Mouse (Mus musculus) limb, embryonic 10.5 days (tissue): ENCODE results near the gene Smurf1. TPM values are rescaled to one million over a fixed set of nuclear protein-coding genes. Genes with fewer than 3 reads are reported as not detected.

ENCODE experiments used
- DNase-seq: peaks from one replicate; pipeline ENCODE4 v3.0.0-alpha.2; 2017; ENCODE audit warnings: low spot score
- H3K27ac ChIP-seq: fragments of 300-500 bp; sonication (generic); 2 replicates; pipeline ENCODE4 v1.5.1; 2016; ENCODE audit warnings: mild to moderate bottlenecking
- H3K27me3 ChIP-seq: fragments of 300-500 bp; sonication (generic); 2 replicates; pipeline ENCODE4 v1.6.1; 2016; ENCODE audit warnings: low read depth, mild to moderate bottlenecking; ENCODE audit not compliant: poor library complexity, severe bottlenecking
- H3K36me3 ChIP-seq: fragments of 300-500 bp; sonication (generic); 2 replicates; pipeline ENCODE4 v1.6.1; 2016; ENCODE audit warnings: mild to moderate bottlenecking, moderate library complexity
- H3K4me1 ChIP-seq: fragments of 300-500 bp; sonication (generic); 2 replicates; pipeline ENCODE4 v1.6.1; 2016
- H3K4me3 ChIP-seq: fragments of 300-500 bp; sonication (generic); 2 replicates; pipeline ENCODE4 v1.5.1; 2016; ENCODE audit warnings: mild to moderate bottlenecking, moderate library complexity
- H3K9me3 ChIP-seq: fragments of 300-500 bp; sonication (generic); replicated peaks from 2 replicates; pipeline ENCODE4 v1.6.1; 2016; ENCODE audit warnings: mild to moderate bottlenecking
- WGBS: fragments of 180-500 bp; shearing (Covaris S2); methylation state at CpG from one replicate; pipeline ENCODE4 v1.1.7; 2016; 5-methylcytosine and 5-hydroxymethylcytosine counted together
- polyA plus RNA-seq: library from polyadenylated mRNA; unstranded; fragments of >200 nt; fragmentation: Nextera tagmentation; extraction: Ambion mirVana; gene quantifications from 2 replicates; pipeline ENCODE4 v1.2.1, GENCODE M21; 2016

The Smurf1 gene
- polyA plus RNA-seq = 15.0 and 19.4 TPM in 2 replicates

GRCm38 (mm10) chr5:144965639-144966351 is at the start of gene Smurf1:
Smurf1 (minus strand) TSS chr5:144965847.
- Histone ChIP-seq H3K27ac (peak within 1 kb of the TSS; percentile 95), H3K36me3 (no peaks in the 10 kb centered on the region)
- WGBS = 5% methylated on average over 87 of the region's 89 CpGs

GRCm38 (mm10) chr5:145014278-145014677 is 48.6 kb upstream of the Smurf1 start:
- WGBS = 70% methylated on average over 1 of the region's 1 CpGs
- no peak overlapping the region for H3K4me3 ChIP-seq
- peaks cover 18% of the 10 kb centered on the region for H3K4me1 ChIP-seq
- no peak for DNase-seq
- H3K27ac ChIP-seq = no peak overlapping the region
- no peaks in the 10 kb centered on the region for H3K27me3 ChIP-seq
- no peaks in the 10 kb centered on the region for H3K36me3 ChIP-seq
- H3K9me3 ChIP-seq = no peaks in the 10 kb centered on the region

More at GRCm38 (mm10) chr5:144965639-144966351, at the start of gene Smurf1:
- DNase-seq = peak; percentile 96
- Histone ChIP-seq H3K9me3 (no peaks in the 10 kb centered on the region), H3K4me3 (peak within 1 kb of the TSS; percentile 91), H3K4me1 (peaks cover 35% of the 10 kb centered on the region), H3K27me3 (peaks cover 18% of the 10 kb centered on the region)

- Histone ChIP-seq H3K4me3 (no peak overlapping the region), H3K4me1 (peaks cover 8% of the 10 kb centered on the region), H3K9me3 (no peaks in the 10 kb centered on the region), H3K27me3 (no peaks in the 10 kb centered on the region), H3K27ac (no peak overlapping the region), H3K36me3 (no peaks in the 10 kb centered on the region)
- no peak for DNase-seq
- 91% methylated on average over 15 of the region's 15 CpGs for WGBS
Measured at GRCm38 (mm10) chr5:145008878-145009659, 43.4 kb upstream of the Smurf1 start.

- Histone ChIP-seq H3K9me3 (no peaks in the 10 kb centered on the region), H3K27me3 (no peaks in the 10 kb centered on the region), H3K27ac (no peak overlapping the region), H3K4me3 (no peak overlapping the region), H3K4me1 (peaks cover 4% of the 10 kb centered on the region), H3K36me3 (no peaks in the 10 kb centered on the region)
- WGBS = 87% methylated on average over 6 of the region's 6 CpGs
- DNase-seq = no peak
Measured at GRCm38 (mm10) chr5:145005596-145005995, 39.9 kb upstream of the Smurf1 start.

DNA sequence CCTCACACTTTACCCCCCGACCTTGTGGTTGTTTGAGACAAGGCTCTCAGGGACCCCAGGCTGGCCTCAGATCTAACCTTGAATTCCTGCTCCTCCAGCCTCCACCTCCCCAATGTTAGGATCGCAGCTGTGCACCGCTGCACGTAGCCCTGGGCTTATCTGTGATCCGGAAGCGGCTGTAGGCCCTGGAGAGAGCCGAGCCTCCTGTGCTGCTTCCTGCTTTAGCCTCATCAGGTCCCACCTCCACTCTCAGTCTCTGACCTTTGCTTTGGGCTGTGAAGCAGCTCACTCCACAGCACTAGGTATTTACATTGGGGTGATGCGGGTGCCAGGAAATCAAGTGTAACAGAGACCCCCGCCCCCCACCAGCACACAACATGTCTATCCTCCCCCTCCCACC is 38.8 kb upstream of the Smurf1 start:
- Histone ChIP-seq H3K36me3 (no peaks in the 10 kb centered on the region), H3K27ac (no peak overlapping the region), H3K4me1 (no peaks in the 10 kb centered on the region), H3K27me3 (no peaks in the 10 kb centered on the region), H3K9me3 (no peaks in the 10 kb centered on the region), H3K4me3 (no peak overlapping the region)
- 89% methylated on average over 9 of the region's 9 CpGs for WGBS
- DNase-seq = no peak

DNA sequence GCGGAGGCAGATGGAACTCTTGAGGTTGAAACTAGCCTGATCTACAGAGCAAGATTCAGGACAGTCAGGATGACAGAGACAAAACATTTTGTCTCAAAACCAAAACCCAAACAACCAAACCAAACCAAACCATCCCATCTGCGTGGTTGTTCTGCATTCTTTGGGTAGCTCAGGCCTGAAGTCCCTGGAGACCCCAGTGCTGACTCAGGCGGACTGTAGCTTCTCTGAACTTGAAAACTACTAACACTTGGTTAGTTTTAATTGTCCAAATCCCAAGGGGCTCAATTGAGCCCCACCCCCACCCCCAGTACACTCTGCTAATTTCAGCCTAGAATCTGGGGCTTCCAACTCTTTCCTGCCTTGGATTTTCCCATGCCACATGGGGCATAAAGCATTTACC is 37.7 kb upstream of the Smurf1 start:
- Histone ChIP-seq H3K4me3 (no peak overlapping the region), H3K4me1 (no peaks in the 10 kb centered on the region), H3K36me3 (no peaks in the 10 kb centered on the region), H3K9me3 (no peaks in the 10 kb centered on the region), H3K27me3 (no peaks in the 10 kb centered on the region), H3K27ac (no peak overlapping the region)
- WGBS = 83% methylated on average over 3 of the region's 3 CpGs
- DNase-seq = no peak

DNA sequence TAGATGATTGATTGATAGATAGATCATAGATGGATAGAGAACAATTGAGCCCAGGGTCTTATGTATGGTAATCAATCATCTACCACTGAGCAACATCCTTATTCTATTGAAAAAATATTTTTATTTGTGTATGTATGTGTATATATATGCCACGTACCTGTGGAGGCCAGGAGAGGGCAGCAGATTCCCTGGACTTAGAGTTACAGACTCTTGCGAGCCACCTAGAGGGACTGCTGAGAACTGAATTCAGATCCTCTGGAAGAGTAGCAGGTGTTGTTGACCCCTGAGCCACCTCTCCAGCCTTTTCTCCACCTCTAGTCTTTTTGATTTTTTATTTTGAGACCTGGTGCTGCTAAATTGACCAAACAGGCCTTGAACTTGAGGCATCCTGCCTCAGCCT is 32.8 kb upstream of the Smurf1 start:
- Histone ChIP-seq H3K36me3 (no peaks in the 10 kb centered on the region), H3K27ac (no peak overlapping the region), H3K9me3 (no peaks in the 10 kb centered on the region), H3K4me1 (no peaks in the 10 kb centered on the region), H3K4me3 (no peak overlapping the region), H3K27me3 (no peaks in the 10 kb centered on the region)
- no peak for DNase-seq
- 26% methylated on average over 2 of the region's 2 CpGs for WGBS

- Histone ChIP-seq H3K4me1 (peaks cover 11% of the 10 kb centered on the region), H3K4me3 (no peak overlapping the region), H3K9me3 (no peaks in the 10 kb centered on the region), H3K27ac (no peak overlapping the region), H3K36me3 (no peaks in the 10 kb centered on the region), H3K27me3 (no peaks in the 10 kb centered on the region)
- 82% methylated on average over 5 of the region's 5 CpGs for WGBS
- no peak for DNase-seq
Measured at GRCm38 (mm10) chr5:144990481-144990880, 24.8 kb upstream of the Smurf1 start.

DNA sequence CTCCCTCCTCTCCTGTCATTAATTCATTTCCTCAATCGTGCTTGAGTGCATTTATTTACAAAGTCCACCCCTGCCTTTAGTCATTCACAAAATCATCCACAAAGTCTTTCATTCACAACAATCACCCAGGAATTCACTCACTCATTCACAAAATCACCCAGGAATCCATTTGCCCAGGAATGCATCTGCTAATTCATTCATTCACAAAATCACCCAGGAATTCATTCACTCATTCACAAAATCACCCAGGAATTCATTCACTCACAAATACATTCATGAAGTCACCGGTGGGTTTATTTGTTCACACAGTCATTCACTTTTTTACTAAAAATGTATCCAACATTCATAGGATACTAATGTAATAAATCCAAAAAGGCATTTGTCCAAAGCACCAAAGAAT is 24.4 kb upstream of the Smurf1 start:
- Histone ChIP-seq H3K4me1 (peaks cover 11% of the 10 kb centered on the region), H3K27ac (no peak overlapping the region), H3K36me3 (no peaks in the 10 kb centered on the region), H3K27me3 (no peaks in the 10 kb centered on the region), H3K9me3 (no peaks in the 10 kb centered on the region), H3K4me3 (no peak overlapping the region)
- WGBS = 82% methylated on average over 2 of the region's 2 CpGs
- no peak for DNase-seq

DNA sequence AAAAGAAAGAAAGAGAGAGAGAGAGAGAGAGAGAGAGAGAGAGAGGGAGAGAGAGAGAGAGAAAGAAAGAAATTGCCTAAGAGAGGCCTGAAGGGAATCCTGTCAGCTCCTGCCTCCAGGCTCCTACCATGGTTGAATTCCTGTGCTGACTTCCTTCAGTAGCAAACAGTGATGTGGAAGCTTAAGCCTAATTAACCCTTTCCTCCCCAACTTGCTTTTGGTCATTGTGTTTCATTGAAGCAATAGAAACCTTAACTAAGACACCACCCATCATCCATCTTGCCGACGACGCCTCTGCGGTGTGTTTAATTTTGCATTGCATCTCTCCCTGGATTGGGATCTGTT is 23.4 kb upstream of the Smurf1 start:
- DNase-seq = no peak
- 84% methylated on average over 4 of the region's 4 CpGs for WGBS
- no peak overlapping the region for H3K27ac ChIP-seq

DNA sequence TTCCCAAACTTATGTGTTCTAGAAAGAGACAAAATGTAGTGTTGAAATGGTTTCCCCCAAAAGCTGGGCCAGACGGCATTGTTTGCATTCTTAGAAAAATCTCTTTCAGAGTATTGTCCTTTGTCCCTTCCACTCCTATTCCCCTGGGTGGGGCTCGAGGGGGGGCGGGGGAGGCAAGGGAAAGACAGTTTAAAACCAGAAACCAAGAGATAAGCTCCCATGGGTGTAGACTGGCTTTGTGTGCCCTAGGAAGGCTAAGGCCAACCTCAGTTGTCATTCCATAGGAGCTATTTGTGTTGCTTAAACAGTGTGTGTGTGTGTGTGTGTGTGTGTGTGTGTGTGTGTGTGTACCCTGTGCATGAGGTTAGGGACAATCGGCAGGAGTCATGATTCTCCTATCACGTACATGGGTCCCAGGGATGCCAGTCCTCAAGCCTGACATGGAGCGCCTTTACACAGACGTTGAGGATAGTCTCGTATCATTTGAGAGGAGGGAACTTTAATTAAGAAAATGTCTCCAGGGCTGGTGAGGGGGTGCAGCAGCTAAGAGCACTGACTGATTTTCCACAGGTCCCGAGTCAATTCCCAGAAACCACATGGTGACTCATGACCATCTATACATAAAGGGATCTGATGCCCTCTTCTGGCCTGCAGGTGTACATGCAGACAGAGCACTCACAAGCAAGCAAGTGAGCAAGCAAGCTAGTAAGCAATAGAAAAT is 22.9 kb upstream of the Smurf1 start:
- WGBS = 60% methylated on average over 9 of the region's 9 CpGs
- H3K9me3 ChIP-seq = 0 out of 2 replicates have a peak, but pooled peaks cover 2% of the 10 kb centered on the region
- H3K4me1 ChIP-seq = peaks cover 11% of the 10 kb centered on the region
- peak; percentile 49 for DNase-seq
- H3K27me3 ChIP-seq = no peaks in the 10 kb centered on the region
- no peak overlapping the region for H3K4me3 ChIP-seq
- H3K27ac ChIP-seq = no peak overlapping the region
- no peaks in the 10 kb centered on the region for H3K36me3 ChIP-seq

More for the DNA sequence above, 23.4 kb upstream of the Smurf1 start:
- Histone ChIP-seq H3K4me3 (no peak overlapping the region), H3K27me3 (no peaks in the 10 kb centered on the region), H3K4me1 (peaks cover 11% of the 10 kb centered on the region), H3K36me3 (no peaks in the 10 kb centered on the region), H3K9me3 (no peaks in the 10 kb centered on the region)

DNA sequence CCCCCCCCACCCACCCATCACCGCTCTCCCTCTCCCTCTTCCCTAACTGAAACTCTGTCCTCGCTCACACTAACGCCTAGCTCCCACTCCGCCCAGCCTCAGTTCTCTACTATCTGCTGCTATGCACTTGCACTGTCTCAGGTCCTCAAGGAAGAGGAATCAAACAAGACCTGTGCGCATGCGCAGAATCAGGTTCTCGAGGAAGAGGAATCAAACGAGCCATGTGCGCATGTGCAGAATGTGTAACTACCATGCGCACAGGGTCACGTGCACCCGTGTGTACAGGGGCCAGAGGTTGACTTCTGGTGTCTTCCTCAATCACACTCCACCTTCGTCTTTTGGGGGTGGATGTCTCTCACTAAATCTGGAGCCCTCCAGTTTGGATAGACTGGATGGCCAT is 21.9 kb upstream of the Smurf1 start:
- Histone ChIP-seq H3K27me3 (no peaks in the 10 kb centered on the region), H3K4me1 (peaks cover 11% of the 10 kb centered on the region), H3K9me3 (0 out of 2 replicates have a peak, but pooled peaks cover 2% of the 10 kb centered on the region), H3K27ac (peak overlapping the region; percentile 2; the same call in 1 of the 2 replicates), H3K4me3 (no peak overlapping the region), H3K36me3 (no peaks in the 10 kb centered on the region)
- 91% methylated on average over 13 of the region's 13 CpGs for WGBS
- DNase-seq = no peak

DNA sequence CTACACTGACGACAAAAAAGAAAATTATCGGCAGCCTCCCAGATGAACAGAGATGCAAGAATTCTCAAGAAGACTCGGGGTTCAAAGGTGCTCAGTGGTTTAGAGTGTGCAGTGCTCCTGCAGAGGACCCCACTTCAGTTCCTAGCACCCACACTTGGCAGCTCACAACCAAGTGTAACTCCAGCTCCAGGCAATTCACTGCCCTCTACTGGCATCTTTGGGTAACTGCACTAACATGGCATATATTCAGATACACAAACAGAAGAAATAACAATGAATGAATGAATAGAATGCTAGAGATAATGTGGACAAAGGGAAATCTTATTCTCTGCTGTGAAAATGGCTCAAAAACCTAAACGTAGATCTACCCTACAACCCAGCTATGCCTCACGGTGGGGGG is 19.2 kb upstream of the Smurf1 start:
- H3K27me3 ChIP-seq = no peaks in the 10 kb centered on the region
- peaks cover 11% of the 10 kb centered on the region for H3K4me1 ChIP-seq
- no peak for DNase-seq
- H3K4me3 ChIP-seq = no peak overlapping the region
- WGBS = 98% methylated on average over 5 of the region's 5 CpGs
- H3K9me3 ChIP-seq = 0 out of 2 replicates have a peak, but pooled peaks cover 2% of the 10 kb centered on the region
- no peaks in the 10 kb centered on the region for H3K36me3 ChIP-seq
- H3K27ac ChIP-seq = no peak overlapping the region
